Mouse (Mus musculus) adrenal gland, adult 18-20 months (tissue): ENCODE data around the gene 1190005I06Rik. TPM values are rescaled to one million over a fixed set of nuclear protein-coding genes. Genes with fewer than 3 reads are reported as not detected.

ENCODE experiments used
- DNase-seq, 2 experiments: peaks; one replicate each; pipeline ENCODE4 v3.0.0; 2021 to 2022; ENCODE audit warnings: low spot score in 2 of 2
- total RNA-seq, 2 experiments: library from RNA; stranded (reverse); gene quantifications; 1 replicate in 1 of 2; 2 replicates in 1 of 2; pipeline ENCODE4 v1.2.3; 2021

Gene 1190005I06Rik
- total RNA-seq, 2 experiments from 2014 or later: 12.3 to 21.3 TPM

DNA sequence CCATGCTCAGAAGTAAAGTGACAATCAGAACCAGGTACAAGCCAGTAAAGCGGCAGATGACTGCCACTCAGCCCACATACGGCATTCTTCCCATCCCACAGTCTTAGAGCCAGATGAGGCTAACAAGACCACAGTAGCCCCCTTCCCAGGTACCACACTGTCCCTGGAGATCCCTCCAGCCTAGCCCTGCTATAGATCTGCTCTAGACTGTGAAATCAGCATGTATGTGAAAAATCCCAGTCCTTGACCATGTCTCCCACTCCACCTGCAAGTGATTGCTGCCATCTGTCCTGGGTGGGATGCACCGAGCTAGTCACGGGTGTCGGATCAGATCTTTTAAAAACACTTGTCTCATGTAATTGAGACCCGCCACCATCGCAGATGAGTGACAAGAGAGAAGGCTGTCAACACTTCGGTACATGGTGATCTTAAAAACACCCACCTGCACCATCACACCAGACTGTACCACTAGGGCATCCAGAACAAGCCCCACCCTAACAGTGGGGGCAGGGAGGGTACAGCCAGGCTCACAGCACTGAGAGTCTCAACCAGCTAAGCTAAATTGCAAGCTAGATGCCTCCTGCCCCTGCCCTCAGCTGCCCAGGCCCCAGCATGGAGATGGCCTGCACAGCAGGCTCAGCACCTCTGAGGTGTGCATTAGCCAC is 67.0 kb downstream of the 1190005I06Rik start:
- DNase-seq: no peak

DNA sequence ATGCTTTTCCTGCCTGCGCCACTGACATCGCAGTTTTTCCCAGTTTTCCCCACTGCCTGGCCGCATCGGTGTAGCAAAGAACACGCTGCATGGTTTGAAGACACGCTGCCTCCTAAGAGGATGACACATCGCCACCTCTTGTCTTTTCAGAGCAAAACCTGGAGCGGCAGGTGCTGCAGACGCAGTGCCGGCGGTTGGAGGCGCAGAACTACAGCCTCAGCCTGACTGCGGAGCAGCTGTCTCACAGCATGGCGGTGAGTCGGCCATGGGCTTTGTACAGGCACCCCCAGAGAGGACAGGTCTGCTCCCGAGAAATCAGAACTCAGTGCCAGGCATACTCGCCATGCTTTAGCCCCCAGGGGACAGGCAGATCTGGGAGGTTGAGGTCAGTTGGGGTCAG is 69.6 kb downstream of the 1190005I06Rik start:
- no peak for DNase-seq

DNA sequence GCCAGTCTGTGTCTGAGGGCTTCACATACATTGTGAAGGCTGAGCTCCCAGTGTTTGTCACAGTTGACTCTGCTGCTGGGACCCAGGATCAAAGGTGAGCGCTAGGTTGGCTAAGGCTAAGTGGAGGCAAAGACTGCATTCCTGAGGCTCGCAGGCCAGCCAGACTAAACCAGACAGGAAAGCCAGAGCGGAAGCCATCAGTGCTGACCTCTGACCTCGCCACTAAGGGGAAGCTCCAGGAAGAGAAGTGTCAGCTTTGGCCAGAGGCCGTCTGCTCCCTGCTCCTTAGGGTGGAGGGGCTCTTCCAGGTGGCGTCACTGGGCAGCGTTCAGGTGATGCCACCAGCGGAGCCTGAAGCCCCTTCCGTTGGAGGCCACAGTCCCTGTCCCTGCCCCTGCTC is 71.6 kb downstream of the 1190005I06Rik start:
- no peak for DNase-seq

DNA sequence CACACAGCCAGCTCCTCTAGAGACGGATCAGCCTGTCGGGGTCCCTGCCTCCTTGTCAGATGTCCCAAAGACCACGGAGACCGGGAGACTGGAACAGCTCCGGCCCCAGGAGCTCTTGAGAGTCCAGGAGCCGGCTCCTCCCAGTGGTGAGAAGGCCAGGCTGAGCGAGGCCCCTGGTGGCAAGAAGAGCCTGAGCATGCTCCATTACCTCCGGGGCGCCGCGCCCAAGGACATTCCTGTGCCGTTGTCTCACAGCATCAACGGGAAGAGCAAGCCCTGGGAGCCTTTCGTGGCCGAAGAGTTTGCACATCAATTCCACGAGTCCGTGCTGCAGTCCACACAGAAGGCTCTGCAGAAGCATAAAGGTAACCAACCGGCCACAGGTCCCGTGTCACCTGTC is 72.5 kb downstream of the 1190005I06Rik start:
- DNase-seq: no peak

DNA sequence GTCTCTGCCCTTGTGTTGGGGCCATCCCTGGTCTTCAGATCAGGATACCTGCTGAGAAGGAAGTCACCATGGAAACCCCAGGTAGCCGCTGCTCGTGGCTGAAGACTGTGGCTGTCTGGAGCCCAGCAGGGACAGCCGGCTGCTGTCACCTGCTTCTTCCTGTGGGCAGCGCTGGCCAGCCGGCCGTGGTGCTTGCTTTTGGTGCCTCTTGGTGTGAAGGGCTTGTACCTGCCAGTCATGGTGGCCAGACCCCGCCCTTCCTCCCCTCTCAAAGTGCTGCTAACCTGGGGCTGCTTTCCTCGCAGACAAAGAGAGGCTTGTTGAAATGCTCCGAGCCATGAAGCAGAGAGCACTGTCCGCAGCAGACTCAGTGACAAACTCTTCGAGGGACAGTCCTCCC is 73.6 kb downstream of the 1190005I06Rik start:
- no peak for DNase-seq

DNA sequence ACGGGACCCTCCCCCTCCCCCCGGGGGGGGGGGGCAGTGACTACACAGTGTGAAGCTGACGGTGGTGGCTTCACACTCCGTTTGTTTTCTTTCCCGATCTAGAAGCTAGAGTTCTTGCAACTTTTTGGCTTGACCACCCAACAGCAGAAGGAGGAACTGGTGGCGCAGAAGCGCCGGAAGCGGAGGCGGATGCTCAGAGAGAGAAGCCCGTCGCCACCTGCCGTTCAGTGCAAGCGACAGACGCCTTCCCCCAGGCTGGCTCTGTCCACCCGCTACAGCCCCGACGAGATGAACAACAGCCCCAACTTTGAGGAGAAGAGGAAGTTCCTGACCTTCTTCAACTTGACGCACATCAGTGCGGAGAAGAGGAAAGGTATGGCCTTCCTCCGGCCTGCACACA is 74.9 kb downstream of the 1190005I06Rik start:
- DNase-seq: no peak

DNA sequence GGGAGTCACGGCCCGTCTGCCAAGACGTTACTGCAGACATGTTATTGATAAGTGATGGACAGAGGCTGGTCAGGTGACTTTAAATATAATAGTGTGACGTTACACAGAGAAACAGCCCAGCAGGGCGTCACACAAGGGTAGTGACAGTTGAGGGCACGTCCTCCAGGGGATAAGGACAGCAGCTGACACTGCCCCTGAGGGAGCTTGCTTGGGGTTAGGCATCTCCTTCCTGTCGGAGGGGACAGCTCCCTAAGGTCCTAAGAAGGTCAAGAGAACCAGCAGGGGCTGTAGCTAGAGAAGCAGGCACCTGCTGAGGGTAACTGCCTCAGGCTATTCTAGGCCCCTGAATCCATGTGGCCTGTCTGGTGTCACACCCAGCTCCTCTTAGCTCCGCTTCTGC is 75.9 kb downstream of the 1190005I06Rik start:
- no peak for DNase-seq

DNA sequence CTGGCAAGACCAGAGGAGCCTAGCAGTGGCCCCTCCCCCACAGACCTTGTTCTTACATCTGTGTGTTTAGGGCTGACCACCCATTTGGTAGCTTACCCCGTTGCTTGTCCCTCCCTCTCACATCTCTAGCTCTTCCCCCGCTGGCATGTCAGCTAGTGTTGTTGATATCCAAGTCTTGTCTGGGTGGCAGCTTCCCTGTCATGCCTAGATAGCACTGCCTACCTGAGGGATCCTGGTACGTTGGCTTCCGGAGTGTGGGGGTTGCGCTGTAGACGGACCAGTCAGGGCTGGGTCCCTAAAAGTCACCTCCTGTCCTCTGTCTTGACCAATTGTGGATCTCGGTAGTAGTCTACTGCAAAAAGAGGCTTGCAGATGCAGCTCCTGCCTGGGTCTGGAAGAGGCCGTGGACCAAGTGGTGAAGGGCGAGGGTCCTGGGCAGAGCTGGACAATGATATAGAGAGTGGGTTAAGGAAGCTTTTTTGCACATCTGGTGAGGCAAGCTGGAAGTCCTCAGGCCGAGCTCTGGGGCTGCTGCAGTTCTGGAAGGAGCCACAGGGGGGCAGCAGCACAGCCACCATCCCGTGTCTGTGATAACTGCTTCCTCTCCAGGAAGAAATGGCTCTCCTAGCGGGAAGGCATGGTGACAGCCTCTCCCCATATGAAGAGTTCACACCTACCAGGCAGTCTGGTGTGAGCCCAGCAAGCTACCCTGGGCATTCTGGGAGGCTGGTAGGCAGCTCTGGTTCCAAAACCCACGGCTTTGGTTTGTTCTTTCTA is 77.3 kb downstream of the 1190005I06Rik start:
- DNase-seq: peak; percentile 75 to 83

DNA sequence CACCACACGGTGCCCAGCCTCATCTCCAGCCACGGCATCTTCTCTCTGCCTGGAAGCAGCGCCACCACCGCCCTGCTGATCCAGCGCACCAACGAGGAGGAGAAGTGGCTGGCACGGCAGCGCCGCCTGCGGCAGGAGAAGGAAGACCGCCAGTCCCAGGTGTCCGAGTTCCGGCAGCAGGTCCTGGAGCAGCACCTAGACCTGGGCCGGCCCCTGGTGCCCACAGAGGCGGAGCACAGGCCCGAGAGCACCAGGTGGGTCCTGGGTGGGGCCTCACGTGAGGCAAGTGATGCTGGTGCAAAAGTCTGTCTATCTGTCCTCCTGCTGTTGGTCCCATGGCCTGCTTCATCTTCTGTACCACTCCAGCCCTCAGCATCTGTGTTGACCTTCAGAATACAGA is 78.3 kb downstream of the 1190005I06Rik start:
- no peak for DNase-seq

DNA sequence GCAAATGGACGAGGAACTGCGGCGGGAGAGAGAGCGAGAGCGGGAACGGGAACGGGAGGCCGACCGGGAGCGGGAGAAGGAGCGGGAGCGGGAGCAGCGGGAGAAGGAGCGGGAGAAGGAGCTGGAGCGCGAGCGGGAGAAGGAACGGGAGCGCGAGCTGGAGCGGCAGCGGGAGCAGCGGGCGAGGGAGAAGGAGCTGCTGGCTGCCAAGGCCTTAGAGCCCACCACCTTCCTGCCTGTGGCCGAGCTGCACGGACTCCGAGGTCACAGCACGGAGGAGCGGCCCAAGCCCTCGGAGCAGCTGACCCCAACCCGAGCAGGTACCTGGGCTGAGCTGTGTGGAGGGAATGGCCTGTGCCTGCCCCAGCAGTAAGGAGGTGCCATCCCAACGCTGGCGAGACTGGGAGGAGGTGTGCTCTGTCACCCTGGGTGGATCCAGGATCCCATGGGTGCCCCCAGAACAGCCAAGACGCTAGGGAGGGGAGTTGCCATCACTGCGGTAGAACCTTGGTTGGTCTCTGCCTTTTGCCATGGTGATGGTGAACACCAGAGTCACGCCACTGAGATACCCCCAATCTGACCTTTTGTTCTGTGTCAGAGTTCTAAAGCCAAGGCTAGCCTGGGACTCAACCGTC is 79.2 kb downstream of the 1190005I06Rik start:
- no peak for DNase-seq

DNA sequence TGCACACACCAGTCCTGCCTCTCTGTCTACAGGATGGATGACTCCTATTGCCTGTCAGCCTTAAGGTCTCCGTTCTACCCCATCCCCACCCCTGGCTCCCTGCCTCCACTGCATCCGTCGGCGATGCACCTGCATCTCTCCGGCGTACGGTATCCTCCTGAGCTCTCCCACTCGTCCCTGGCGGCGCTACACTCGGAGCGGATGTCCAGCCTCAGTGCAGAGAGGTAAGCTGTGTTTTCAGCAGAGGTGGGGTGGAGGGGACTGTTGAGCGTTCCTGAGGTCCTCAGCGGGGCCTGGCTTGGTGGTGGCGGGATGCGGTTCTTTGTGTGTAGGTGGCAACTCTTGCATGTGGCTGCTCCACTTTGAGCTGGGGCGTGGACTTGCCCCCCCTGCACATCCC is 79.7 kb downstream of the 1190005I06Rik start:
- no peak for DNase-seq

DNA sequence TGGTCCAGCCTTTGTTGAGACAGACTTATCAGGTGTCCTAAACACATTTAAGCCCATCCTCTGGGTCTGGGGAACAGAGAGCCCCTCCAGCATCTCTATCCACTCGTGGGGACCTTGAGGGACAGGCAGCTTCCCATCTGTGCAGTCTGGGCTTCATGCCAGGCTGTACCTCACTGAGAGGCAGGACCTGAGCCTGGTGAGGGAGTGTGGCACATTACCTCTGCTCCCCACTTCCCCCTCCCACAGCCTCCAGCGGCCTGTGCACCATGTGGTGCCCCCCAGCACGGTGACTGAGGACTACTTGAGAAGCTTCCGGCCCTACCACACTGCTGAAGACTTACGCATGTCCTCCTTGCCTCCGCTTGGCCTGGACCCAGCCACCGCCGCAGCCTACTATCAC is 80.8 kb downstream of the 1190005I06Rik start:
- no peak for DNase-seq

DNA sequence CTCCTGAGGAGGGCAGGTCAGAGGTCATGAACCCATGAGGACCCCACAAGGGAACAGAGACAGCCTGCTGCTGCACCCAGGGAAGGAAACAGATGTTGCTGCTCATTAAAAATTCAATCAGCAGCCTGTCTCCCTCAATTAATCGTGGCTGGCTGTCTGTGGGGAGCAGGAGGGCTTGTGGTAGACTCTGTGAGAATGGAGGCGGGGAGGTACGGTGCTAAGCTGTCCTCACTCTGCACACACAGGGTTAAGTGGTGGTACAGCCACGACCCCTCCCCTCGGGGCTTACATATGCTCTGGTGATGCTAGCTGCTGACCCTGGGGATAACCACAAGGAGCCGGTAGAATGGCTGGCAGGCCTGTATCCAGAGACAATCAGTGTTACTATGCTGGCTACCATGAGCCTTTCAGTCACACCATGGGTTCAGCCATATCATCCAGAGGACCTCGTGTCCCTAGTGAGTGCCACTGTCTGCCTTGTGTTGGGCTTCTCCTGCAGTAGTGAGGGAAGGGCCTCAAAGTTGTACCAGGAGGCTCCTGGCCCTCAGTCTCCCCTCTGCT is 82.2 kb downstream of the 1190005I06Rik start:
- no peak for DNase-seq

DNA sequence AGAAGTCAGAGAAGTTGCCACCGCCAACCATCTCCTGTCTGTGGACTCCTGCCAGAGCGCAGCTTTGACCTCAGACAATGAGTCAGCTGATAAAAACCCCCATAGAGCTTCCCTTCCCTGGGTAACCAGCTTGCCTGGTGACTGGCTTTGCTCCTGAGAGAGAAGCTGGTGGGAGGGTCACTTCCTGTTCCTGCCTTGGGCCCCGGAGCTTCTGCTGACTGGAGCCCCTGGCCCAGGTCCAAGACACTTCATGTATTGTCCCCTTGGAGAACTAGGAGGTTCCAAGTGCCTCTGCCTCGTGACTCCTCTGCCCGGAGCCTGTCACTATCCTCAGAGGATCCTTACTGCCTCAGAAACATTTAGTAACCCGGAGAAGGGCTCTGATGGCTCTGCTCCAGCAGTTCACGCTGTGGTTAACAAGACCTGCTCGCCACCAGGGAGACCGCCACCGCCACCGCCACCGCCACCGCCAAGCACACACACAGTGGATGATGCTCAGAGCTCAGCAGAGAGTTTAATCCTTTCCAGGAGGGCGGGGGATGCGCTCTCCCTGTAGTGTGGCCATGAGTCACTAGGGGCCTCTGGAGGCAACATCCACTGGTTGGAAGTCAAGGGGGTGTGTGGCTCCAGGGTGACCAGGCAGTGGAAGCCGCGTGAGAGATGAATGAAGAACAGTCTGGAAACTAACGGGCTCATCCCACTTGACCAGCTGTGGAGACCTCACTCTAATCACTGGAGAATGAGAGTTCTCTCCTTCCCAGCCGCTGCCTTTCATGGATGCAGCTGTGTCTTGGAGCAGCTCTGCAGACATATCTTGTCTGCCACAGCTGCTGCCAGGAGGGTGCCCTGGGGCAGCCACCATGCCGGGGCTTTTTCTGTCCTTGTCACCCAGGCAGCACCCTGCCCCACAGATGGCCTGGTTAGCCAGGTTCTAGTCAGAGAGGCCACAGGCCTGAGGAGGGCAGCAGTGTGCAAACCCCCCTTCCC is 83.3 kb downstream of the 1190005I06Rik start:
- DNase-seq: peak; percentile 76 to 83

DNA sequence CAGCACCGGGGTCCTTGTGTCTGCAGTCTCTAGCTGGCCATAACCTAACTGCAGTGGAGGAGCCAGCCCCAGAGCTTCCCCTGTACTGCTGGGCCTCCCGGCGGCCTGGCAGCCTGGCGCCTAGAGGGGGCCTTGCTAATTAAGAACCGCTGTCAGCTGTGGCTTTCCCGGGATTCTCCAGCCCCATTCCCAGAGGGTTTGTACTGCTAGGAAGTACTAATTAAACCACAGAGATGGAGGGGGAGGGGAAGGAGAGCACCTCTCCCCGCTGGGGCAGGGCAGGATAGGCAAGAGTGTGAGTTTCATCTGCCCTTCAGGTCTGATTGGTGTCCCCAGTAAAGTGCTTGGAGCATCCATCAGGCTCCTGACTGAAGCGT is 84.1 kb downstream of the 1190005I06Rik start:
- no peak for DNase-seq

DNA sequence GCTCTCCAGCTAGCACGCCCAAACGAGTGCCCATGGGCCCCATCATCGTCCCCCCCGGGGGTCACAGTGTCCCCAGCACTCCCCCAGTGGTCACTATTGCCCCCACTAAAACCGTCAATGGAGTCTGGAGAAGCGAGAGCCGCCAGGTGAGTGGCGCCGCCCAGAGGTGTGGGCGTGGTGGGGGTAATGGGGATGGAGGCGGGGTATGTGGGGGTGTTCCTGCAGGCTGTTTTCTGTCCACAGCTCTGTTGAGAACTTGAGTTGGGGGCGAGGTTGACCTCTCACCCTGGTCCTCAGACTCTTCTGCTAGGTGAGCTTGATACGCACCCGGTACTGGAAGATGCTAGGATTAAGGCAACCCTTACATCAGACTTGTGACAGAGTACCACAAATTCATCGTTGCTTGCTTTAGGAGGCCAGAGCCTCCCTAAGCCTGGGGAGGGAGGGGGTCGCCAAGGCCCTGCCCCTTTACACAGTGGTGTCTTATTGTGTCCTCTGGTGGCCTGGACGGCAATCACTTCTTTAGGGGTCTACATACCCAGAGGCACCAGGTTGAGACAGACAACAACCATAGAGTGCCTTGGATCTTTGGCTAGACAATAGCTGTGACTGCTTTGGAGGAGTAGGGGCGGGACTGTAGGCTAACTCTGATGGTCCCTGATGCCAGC is 84.6 kb downstream of the 1190005I06Rik start:
- DNase-seq: no peak

DNA sequence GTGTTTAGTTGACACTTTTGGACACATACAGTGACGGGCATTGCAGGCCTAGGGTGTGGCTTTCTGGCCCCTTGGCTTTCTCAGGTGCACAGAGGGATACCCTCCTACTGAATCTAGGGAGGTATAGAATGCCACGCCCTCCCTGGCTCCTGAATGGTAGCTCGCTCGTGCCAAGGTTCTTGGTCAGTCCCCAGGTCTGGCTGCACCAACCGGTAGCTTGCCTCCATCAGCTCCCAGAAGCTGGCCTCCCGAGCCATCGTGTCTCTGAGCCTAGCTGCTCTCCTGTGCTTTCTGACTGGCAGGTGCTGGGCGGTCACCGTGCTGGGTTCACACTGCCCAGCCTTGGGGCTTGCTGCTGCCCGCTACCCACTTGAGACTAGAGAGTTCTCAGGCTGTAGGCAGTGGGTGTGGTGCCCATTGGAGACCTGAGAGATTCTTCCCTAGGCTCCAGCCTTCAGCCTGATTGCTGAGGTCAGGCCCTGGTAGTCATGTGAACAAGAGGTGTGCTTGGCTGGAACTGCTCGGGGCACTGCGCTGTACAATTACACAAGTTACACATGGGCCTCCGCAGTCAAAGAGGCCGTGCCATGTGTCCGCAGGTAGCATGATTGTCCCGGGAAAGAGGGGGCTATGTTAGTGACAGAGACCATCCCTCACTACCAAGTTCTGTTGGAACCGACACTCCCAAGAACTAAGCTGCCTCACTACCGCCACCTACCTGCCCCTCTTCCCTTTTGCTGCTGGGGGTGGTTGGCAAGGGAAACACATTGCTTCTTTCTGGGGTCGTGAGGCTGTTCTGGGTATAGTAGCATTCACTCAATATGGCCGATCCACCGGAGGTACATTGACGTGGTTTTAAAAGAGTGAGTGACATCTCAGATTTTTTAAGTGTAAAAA is 85.6 kb downstream of the 1190005I06Rik start:
- no peak for DNase-seq

DNA sequence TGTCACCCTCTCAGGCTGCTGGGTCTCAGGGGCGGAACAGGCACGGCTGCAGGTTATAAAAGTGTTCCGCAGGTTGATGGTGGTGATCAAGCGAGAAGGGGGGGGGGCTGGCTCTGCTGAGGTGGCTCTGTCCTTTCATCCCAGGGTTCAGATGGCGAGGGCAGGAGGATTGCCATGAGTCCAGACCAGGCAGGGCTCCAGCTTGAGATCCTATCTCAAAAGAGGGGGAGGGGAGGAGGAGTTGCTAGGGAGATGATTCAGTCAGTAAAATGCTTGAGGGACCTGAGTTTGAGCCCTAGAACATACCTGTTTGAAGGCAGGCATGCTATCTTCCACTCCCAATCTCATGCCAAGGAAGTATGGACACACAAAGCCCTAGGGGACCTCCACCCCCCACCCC is 86.9 kb downstream of the 1190005I06Rik start:
- DNase-seq: no peak

DNA sequence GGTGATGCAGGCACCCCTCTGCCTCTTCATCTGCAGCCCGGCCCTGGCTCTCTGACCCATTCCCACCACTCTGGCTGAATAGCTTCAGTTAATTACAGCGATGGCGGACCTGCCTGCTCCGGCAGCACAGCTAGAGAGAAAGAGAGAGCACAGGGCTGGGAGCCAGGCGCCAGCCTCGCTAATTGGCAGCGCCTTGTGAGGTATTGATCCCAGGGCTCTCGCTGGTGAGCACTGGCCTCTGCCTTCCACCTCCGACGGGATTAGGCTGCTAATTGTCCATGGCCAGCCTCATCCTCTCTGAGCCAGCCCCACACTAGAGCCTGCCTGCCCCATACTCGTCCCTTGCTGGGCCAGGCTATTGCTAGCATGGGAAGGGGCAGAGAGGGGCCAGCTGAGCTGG is 87.8 kb downstream of the 1190005I06Rik start:
- no peak for DNase-seq
